Mouse (Mus musculus) left cerebral cortex, postnatal 10 days (tissue): ENCODE measurements around the gene Slc8a3. TPM values are rescaled to one million over a fixed set of nuclear protein-coding genes. Genes with fewer than 3 reads are reported as not detected.
A peak's percentile ranks its signal among the peaks of the same experiment; 100 is the strongest.

Experiments used
- DNase-seq, 2 experiments: peaks; one replicate each; pipeline ENCODE4 v3.0.0; 2021 to 2022; ENCODE audit warnings: low spot score in 2 of 2, mixed read lengths in 1 of 2; ENCODE audit errors: extremely low spot score in 1 of 2
- intact Hi-C: fragments of 180-260 bp; cut with DNase I; formaldehyde crosslinking; loops from one replicate; pipeline ENCODE4 v1.15.1; 2025
- microRNA-seq: library from miRNA; unstranded; fragments of <30 nt; microRNA quantifications from one replicate; pipeline ENCODE4 v1.2.0, GENCODE M21; 2022
- total RNA-seq, 2 experiments: library from RNA; stranded (reverse); gene quantifications; 2 replicates each; pipeline ENCODE4 v1.2.3; 2021

Gene Slc8a3
- total RNA-seq, 2 experiments from 2014 or later, result 37.5 to 40.7 TPM

DNA sequence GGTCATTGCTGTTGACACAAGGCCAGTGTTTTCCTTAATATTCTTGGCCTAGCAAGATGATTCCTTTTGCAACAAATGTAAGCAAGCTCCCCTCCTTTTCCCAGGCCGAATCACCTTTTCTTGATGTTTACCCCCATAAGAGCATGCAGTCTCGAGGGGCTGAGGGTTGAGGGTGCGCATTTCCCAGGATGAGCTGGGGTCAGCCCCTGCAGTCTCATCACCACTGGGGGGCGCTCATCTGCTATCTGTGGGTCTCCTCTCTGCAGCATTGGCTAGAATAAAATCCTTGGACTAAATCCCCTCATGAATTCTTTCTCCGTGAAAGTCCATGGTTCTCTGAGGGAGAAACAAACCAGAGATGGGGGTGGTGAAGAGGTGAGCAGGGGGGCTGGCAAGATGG is 172.1 kb downstream of the Slc8a3 start:
- peak; percentile 8 to 54 for DNase-seq
- intact Hi-C loops, result no loop called here

DNA sequence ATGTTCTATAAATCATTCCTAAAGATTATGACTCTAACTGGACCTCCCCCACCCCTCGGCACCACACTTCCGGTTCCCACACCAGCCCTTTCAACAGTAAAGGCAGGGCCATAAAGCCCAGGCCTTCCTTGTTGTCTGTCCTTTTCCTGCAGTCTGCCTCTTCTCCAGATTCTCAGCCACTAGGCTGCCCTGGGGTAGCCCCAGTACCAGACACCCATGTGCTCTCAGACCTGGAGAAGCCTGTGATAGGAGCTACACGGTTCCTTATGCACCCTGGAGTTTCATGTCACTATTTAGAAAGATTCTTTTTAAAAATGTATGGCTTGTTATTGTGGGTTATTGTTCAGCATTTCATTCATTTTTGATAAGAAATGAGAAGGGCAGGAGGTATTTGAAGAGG is 172.6 kb downstream of the Slc8a3 start:
- intact Hi-C loops, result no loop called here
- no peak for DNase-seq

DNA sequence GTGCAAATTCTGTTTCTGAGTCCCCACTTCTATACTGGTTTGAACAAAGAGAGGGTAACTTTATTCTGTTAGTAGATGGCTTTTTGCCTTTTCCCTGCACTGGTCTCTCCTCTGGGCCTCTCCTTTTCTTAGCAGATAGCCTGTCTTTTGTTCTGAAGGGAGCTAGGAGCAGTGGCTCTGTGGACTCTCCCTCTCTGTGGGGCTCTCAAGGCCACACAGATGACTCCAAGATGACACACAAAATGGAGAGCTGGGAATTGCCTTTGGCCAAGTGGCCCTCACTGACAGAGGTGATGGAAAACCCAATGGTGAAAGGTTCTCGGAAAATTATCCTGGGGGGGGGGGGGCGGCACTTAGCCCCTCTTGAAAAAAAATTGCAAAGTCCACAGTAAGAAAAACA is 173.0 kb downstream of the Slc8a3 start:
- DNase-seq, result no peak
- intact Hi-C loops, result no loop called here

DNA sequence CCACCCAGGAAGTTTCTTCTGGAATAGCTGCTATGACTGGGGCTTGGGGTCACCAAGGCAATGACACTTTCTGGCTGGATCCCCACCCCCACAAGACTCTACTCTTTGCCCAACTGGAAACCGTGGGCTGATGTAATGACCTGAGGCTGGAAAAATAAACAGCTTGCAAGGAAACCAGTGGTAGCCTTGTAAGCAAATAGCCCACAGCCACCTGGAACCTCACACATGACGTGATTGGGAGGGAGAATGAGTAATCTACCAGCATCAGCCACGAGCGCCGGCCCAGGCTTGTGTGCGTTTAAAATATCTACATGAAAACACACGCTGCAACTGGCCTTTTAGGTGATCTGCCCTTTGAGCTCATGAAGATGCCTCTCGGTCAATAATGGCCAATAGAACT is 176.1 kb downstream of the Slc8a3 start:
- no peak for DNase-seq
- intact Hi-C loops, result no loop called here

DNA sequence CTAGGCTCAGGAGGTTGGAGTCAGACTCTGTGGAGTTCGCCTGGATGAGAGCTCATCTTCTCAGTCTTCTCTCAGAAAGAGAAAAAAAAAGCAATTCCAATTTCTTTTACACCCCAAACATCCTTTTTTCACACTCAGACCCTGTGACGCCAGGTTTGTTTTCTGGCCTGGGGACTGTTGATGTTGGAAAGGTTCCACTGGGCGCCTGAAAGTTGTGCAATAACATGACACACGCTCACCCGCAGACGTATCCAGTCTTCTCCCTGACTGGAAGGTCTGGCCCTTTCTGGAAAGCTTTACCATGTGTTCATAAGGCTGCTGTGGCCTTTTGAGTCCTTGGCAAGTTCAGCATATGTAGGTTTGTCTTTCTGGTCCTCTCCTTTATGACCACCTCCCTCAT is 177.3 kb downstream of the Slc8a3 start:
- intact Hi-C loops, result no loop called here
- no peak for DNase-seq

DNA sequence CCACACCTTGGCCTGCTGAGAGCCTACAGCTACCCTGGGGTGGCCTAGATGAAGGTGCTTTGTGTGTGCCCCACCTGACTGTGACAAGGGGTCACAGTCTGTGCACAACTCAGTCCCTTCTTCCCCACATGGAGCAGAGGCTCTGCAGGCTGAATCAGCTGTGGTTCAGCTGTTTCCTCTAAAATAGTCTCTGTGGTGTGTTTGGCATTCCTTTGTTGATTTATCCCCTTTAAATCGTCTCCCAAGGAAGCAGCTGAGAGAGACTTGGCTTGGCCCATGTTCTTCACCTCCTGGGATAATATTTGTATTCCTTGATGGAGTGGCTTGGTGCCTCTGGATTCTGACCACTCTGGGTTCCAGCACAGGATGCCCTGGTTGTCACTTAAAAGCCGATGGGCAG is 180.9 kb downstream of the Slc8a3 start:
- intact Hi-C loops, result no loop called here
- DNase-seq, result no peak

DNA sequence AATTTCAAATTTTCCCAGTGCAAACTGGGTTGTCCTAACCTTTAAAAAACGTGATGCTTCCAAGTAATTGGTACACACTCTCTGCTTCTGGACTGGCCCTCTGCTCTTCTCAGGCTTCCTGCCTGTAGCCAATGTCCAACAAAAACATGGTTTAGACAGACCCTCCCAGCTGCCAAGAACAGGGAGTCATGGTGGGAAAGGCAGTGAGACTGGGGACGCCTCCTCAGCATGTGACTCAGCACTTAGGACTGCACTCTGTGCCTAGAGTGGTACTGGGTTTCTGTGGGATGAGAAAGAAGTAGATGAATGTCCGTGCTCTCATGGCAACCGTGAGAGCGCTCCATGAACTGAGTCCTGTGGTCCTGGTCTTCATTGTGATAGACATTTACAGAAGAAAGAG is 182.1 kb downstream of the Slc8a3 start:
- intact Hi-C loops, result no loop called here
- DNase-seq, result no peak

DNA sequence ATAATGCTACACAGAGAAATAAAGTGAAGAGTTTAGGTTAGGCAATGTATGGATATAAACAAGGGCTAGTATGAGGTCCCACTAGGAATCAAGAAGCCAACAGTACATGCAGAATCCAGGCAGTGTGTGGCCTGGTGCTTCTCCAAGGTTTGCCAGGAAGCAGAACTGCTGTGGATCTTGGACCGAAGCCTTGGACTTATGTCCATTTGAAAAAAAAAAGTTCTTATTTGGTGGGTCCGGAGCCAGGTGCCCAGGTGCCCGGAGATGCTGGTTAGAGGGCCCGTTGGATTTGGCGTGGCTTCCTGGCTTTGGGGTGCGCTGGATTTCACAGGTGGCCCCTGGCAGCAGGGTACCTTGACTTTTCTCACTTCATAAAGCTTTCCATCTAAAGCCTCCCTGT is 185.0 kb downstream of the Slc8a3 start:
- DNase-seq, result no peak
- intact Hi-C loops, result no loop called here

Small RNA genes within 50 kb of the gene (microRNA-seq; reads per million reads assigned to microRNA genes)
- 8.3 reads per million, percentile 27 among the genes with 10 or more reads in this experiment for gene Mir3067

Other genes starting within 250 kb of the Slc8a3 start
- 1 to 10 TPM; 1.2 TPM for gene Gm4787, start 46.3 kb upstream of the Slc8a3 start, total RNA-seq
- 1 to 10 TPM; 2.3 to 3.1 TPM for gene Adam4, start 88.8 kb upstream of the Slc8a3 start, total RNA-seq
- 10 to 100 TPM; 35.9 to 42.5 TPM for gene Cox16, start 151.9 kb upstream of the Slc8a3 start, total RNA-seq
- gene Gm20498, start 199.7 kb upstream of the Slc8a3 start, total RNA-seq, result 10 to 100 TPM; 36.1 to 39.1 TPM
- 10 to 100 TPM; 17.9 to 21.9 TPM for gene Synj2bp, start 199.7 kb upstream of the Slc8a3 start, total RNA-seq
- under 1 TPM; 0.30 TPM for gene Adam21, start 235.3 kb upstream of the Slc8a3 start, total RNA-seq